In the genomic region with DNA sequence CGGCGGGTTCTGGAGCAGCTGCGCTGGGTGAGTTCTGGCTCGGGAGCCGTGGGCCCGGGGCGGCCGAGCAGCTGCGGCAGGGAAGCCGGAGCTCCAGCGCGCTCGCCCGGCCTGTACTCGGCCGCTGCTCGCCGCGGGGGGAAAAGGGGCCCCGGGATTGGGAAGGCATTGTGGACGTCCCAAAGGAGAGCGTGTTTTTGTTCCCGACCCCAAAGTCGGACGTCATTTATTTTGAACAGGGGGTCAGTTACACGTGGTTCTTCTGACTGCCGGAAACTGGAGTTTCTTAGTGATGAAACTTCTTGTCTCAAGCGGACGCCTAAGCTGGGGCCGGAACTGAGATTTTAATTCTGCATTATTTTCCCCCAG, we compare ENCODE assay signal across 8 mouse cellular contexts. TPM values are rescaled to one million over a fixed set of nuclear protein-coding genes. Genes with fewer than 3 reads are reported as not detected.
A peak's percentile ranks its signal among the peaks of the same experiment; 100 is the strongest.
DNase-seq lines count a peak whose midpoint lies in the region; ATAC-seq and TF ChIP-seq lines count a peak whose summit lies in the region.

No protein-coding gene starts in this region.

- no peak for DNase-seq in heart, embryonic 10.5 days (ENCODE audit: low spot score)
- no peak for DNase-seq in heart, postnatal 25 days (ENCODE audit: low spot score)
- peak; percentile 34 for DNase-seq in G1E (ENCODE audit: low spot score)
- DNase-seq in splenic B cell, adult 2 months (ENCODE audit: low read depth, low spot score): peak; percentile 58
- no peak for DNase-seq in testis, postnatal 14 days (ENCODE audit: low spot score)
- no peak for DNase-seq in yolk sac, embryonic 10.5 days (ENCODE audit: low spot score)

- WGBS in heart, embryonic 10.5 days: under 1% methylated on average over 25 of the region's 30 CpGs
- WGBS in forebrain, embryonic 13.5 days: under 1% methylated on average over 30 of the region's 30 CpGs
- under 1% methylated on average over 30 of the region's 30 CpGs for WGBS in liver, embryonic 12.5 days (ENCODE audit: insufficient replicate concordance)

- peaks cover 3% of the 10 kb centered on the region; the same call in 1 of the 2 replicates for H3K36me3 ChIP-seq in heart, embryonic 10.5 days
- peaks cover 21% of the 10 kb centered on the region for H3K36me3 ChIP-seq in G1E (replicated peaks)
- no peaks in the 10 kb centered on the region for H3K36me3 ChIP-seq in forebrain, embryonic 13.5 days (ENCODE audit: poor library complexity, severe bottlenecking)
- peaks cover 5% of the 10 kb centered on the region for H3K36me3 ChIP-seq in liver, embryonic 12.5 days
- no peaks in the 10 kb centered on the region; the same call in 1 of the 2 replicates for H3K36me3 ChIP-seq in splenic B cell, adult 2 months (ENCODE audit: control insufficient read depth, insufficient read depth, low read length, poor library complexity, severe bottlenecking)

- no peak for TF ChIP-seq CTCF in G1E (IDR thresholded peaks at IDR 0.05; ENCODE audit: low read depth, low read length)

- peaks cover 23% of the 10 kb centered on the region for H3K4me1 ChIP-seq in heart, embryonic 10.5 days
- H3K4me1 ChIP-seq in G1E (ENCODE audit: insufficient read depth, low read depth, low read length): peaks cover 62% of the 10 kb centered on the region
- peaks cover 25% of the 10 kb centered on the region for H3K4me1 ChIP-seq in forebrain, embryonic 13.5 days
- peaks cover 62% of the 10 kb centered on the region for H3K4me1 ChIP-seq in liver, embryonic 12.5 days

- H3K27me3 ChIP-seq in heart, embryonic 10.5 days (ENCODE audit: insufficient read depth, poor library complexity, severe bottlenecking): no peaks in the 10 kb centered on the region
- no peaks in the 10 kb centered on the region for H3K27me3 ChIP-seq in G1E (ENCODE audit: insufficient read depth, low read length)
- H3K27me3 ChIP-seq in forebrain, embryonic 13.5 days: no peaks in the 10 kb centered on the region
- H3K27me3 ChIP-seq in liver, embryonic 12.5 days (replicated peaks): no peaks in the 10 kb centered on the region
- H3K27me3 ChIP-seq in splenic B cell, adult 2 months (ENCODE audit: control insufficient read depth, insufficient read depth, low read length, poor library complexity, severe bottlenecking): no peaks in the 10 kb centered on the region

- ATAC-seq in G1E (ENCODE audit: extremely low read depth, insufficient number of reproducible peaks, low FRiP score, poor library complexity, severe bottlenecking): no peak
- peak; percentile 78 for ATAC-seq in forebrain, embryonic 13.5 days
- ATAC-seq in liver, embryonic 12.5 days: 0 out of 2 replicates have a peak, but pooled peaks have one; percentile 0

- peak overlapping the region; percentile 66 for H3K4me2 ChIP-seq in forebrain, embryonic 13.5 days
- peak overlapping the region; percentile 98 for H3K4me2 ChIP-seq in liver, embryonic 12.5 days

- H3K9me3 ChIP-seq in heart, embryonic 10.5 days: no peaks in the 10 kb centered on the region
- 0 out of 2 replicates have a peak, but pooled peaks cover 2% of the 10 kb centered on the region for H3K9me3 ChIP-seq in G1E (replicated peaks)
- no peaks in the 10 kb centered on the region for H3K9me3 ChIP-seq in forebrain, embryonic 13.5 days (replicated peaks)
- no peaks in the 10 kb centered on the region for H3K9me3 ChIP-seq in liver, embryonic 12.5 days (replicated peaks)

- peak overlapping the region; percentile 93 for H3K9ac ChIP-seq in forebrain, embryonic 13.5 days
- H3K9ac ChIP-seq in liver, embryonic 12.5 days: peak overlapping the region; percentile 92

- peak overlapping the region; percentile 85 for H3K4me3 ChIP-seq in heart, embryonic 10.5 days
- peak overlapping the region; percentile 82 for H3K4me3 ChIP-seq in G1E (ENCODE audit: low read depth, low read length)
- H3K4me3 ChIP-seq in forebrain, embryonic 13.5 days: peak overlapping the region; percentile 80
- H3K4me3 ChIP-seq in liver, embryonic 12.5 days: peak overlapping the region; percentile 81

- intact Hi-C loops in heart, postnatal 25 days (cut with DNase I): loop anchor here (2.0 to 5.0 kb wide), 3 partner anchors 71 to 119 kb away; a partner anchor contains a TSS

- peak overlapping the region; percentile 95 for H3K27ac ChIP-seq in heart, embryonic 10.5 days
- H3K27ac ChIP-seq in forebrain, embryonic 13.5 days: peak overlapping the region; percentile 91
- H3K27ac ChIP-seq in liver, embryonic 12.5 days: peak overlapping the region; percentile 91

RNA-seq across cellular contexts. Expression of a gene that starts 36.0 kb away (rescaled TPM):
- 38.0 and 50.8 TPM in 2 replicates for polyA plus RNA-seq in heart, embryonic 10.5 days (2016; fragmentation: Nextera tagmentation; extraction: Ambion mirVana)
- 10 to 100 TPM; 86.1 to 96.0 TPM for total RNA-seq in heart, postnatal 25 days (2021)
- total RNA-seq in G1E (2014; fragmentation: Nextera tagmentation) (147 and 162 TPM in 2 replicates), G1E (2017) (135 and 151 TPM in 2 replicates)
- 47.7 and 50.5 TPM in 2 replicates for polyA plus RNA-seq in G1E (2012)
- polyA plus RNA-seq in forebrain, embryonic 13.5 days (2015; fragmentation: Nextera tagmentation; extraction: Ambion mirVana): 41.9 and 43.7 TPM in 2 replicates
- polyA plus RNA-seq in liver, embryonic 12.5 days (2016; fragmentation: Nextera tagmentation; extraction: Ambion mirVana): 52.6 and 59.3 TPM in 2 replicates

Comparison
In these comparisons a context has a peak if more than half of its experiments do, and no peak if none do; other contexts are left out.
1. DNase-seq: peak in G1E (single experiment) and splenic B cell, adult 2 months (single experiment); none in heart, embryonic 10.5 days (single experiment), heart, postnatal 25 days (single experiment), testis, postnatal 14 days (single experiment) and yolk sac, embryonic 10.5 days (single experiment).
2. Peak in every context shown above with its lines, with median percentiles within 50 percentile points of each other: H3K27ac ChIP-seq and H3K4me3 ChIP-seq.